Mouse (Mus musculus) left cerebral cortex, postnatal 10 days (tissue): ENCODE measurements around the gene Ccdc88c. TPM values are rescaled to one million over a fixed set of nuclear protein-coding genes. Genes with fewer than 3 reads are reported as not detected.
A peak's percentile ranks its signal among the peaks of the same experiment; 100 is the strongest.

Source experiments
- DNase-seq, 2 experiments: peaks; one replicate each; pipeline ENCODE4 v3.0.0; 2021 to 2022; ENCODE audit warnings: low spot score in 2 of 2, mixed read lengths in 1 of 2; ENCODE audit errors: extremely low spot score in 1 of 2
- intact Hi-C: fragments of 180-260 bp; cut with DNase I; formaldehyde crosslinking; loops from one replicate; pipeline ENCODE4 v1.15.1; 2025
- total RNA-seq, 2 experiments: library from RNA; stranded (reverse); gene quantifications; 2 replicates each; pipeline ENCODE4 v1.2.3; 2021

The Ccdc88c gene
- total RNA-seq, 2 experiments from 2014 or later, result 26.3 TPM

DNA sequence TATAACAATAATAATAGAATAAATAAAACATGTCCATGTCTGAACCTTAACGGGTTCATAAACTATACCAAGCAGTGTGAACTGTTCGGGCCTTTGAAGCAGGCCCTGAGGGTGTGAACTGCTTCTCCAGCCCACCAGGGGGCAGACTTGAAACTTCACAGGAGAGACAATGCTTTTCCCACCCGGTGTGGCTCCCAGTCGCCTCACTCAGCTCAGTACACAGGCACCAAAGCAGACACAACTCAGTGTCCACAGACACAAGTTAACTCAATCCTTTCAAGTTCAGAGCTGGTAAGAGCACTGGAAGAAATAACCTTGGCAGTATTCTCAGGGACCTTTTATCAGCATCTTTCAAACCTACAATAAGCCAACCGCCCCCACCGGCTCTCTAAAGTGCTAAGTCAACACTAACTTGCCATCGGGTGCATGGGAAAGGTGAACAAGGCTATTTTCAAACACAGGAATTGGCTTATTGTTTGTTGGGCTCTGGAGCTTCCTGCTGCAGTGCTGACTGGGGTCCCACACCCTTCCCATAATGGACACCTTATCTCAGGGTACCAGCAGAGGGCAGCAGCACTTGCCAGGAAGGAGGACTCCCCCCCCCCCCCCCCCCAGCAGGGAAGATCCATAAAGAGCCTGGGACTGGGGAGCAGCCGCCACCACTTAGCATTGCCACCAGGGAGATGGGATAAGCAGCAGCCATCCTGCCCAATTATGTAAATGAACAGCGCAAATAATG is 76.5 kb downstream of the Ccdc88c start:
- intact Hi-C loops, result loop anchor here (2.0 kb wide), 1 partner anchor 76 kb away; the partner anchor contains the start of gene Ccdc88c
- DNase-seq, result peak; percentile 59 to 88

GRCm38 (mm10) chr12:100949146-100949545 is 79.7 kb downstream of the Ccdc88c start:
- intact Hi-C loops, result no loop called here

DNA sequence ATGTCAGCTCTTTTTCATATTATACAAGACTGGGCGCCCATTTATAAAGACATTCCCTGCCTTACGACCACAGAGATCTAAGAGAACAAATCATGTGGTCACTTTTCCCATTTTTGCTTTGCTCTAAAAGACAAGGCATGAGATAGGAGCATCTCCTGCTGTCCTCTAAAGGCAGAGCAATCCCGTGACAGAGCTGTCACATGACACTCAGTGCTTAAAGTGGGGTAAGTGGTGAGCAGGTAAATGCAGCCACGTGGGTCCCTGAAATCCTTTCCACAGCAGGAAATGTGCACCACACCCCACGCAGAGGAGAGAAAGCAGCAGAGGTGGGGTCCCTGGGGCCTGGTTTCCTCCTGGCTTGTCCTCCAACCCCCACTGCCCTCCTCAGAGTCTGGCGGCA is 80.8 kb downstream of the Ccdc88c start:
- intact Hi-C loops, result no loop called here
- no peak for DNase-seq

More at GRCm38 (mm10) chr12:100949146-100949545, 79.7 kb downstream of the Ccdc88c start:
- no peak for DNase-seq

DNA sequence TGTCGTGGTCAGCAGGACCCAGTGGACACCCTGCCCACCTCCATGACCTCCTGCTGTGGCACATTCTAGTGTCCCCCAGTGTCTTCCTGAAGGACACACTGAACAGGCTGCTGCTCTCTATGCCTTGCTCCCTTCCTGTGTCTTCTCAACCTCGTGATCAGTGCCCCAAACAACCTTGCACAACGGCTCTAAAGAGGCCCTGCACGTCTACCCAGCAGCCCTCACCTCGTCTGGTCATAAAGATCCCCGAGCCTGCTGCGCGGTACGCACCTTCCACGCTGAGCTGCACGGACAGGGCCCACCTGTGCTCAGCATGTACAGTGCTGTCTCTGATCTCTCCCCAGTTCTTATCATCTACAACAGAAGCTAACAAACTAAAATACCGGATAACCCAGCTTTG is 82.9 kb downstream of the Ccdc88c start:
- DNase-seq, result no peak
- intact Hi-C loops, result no loop called here

DNA sequence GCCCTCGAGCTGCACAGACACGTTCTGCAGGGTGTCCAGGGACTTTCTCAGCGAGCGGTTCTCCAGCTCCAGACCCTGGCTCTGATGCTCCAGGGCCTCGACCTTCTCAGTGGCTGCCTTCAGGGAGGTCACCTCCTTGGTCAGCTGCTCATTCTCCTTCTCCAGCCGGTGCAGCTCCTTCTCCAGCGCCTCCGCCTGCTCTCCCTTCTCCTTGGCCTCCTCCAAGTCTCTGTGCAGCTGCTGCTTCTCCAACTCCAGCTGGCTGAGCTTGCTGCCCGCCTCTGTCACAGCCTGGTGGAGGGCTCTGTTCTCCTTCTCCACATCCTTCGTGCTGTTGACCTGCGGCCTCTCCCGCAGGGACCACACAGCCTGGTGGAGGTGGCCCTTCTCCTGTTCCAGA is 83.4 kb downstream of the Ccdc88c start:
- intact Hi-C loops, result no loop called here
- no peak for DNase-seq

- no peak for DNase-seq
- intact Hi-C loops, result no loop called here
These were observed 83.9 kb downstream of the Ccdc88c start for GRCm38 (mm10) chr12:100944921-100945336.

DNA sequence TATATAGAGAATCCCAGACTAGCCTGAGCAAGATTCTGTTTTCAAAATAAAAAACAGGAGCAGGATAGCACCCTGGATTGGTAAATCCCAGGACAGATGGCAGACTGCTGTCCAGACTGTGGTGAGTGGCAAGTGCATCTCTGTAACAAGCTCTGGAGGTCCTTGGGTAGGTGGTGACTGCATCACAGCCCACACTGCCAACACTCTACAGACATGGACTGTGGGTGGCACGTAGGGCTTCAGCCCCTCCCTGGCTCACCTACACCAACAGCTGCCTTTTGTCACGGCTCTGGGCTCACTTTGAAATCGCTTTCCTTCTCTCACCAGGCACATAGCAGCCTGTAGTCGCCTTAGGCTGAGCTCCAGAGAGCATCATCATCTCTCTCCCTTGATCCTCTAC is 85.7 kb downstream of the Ccdc88c start:
- intact Hi-C loops, result no loop called here
- DNase-seq, result no peak

DNA sequence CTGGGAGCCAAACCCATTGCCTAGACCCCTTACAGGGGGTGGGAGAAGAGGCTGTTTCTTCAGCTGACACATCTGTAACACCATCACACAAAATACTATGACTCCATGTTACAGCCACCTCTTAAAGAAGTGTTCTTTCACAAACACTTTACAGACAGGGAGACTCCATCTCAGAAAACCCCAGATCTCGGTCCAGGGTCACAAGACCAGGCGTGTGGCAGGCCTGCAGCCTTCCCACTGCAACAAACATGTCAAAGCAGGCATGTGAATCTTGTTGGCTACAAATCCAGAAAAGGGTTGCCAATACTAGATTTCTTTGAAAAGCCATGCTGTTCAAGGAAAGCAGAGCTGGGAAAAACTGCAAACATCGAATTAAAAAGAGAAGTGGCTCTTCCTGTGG is 87.5 kb downstream of the Ccdc88c start:
- DNase-seq, result no peak
- intact Hi-C loops, result no loop called here

DNA sequence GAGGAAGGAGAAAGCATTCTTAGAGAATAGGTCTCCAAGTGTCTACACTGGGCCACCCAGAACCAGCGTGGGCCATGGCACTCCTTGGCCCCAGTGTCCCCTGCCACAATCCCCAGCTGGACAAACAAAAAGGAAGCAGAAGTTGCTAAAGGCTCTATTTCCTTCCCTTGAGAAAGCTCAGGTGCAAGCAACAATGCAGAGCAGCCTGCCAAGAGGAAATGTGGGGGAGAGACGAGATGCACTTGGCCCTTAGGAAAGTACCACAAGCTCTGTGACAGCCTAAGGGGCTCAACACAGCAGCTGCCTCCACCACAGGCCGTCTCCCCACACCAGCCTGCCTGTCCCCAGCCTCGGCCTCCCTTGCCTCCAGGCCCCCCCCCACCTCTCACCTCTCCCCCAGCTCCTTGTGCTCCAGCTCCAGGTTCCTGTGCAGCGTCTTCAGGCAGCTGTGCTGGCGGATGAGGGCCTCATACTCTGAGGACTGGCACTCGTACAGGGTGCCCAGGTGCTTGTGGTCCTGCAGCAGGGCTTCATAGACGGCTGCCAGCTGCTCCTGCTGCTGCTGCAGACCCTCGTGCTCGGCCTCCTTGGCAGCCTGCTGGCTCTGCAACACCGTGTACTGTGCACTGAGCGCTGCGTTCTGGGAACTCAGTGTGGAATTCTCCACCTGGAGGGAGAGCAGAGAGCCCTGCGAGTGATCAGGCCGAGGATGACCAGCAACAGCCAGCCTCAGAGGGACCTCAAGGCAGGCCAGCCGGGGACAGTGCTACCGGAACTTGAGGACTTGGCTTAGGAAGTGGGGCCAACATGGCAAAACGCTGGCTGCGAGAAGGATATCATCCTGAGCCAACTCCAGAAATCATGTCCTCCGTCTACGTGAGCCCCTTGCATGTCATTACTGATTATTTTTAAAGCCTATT is 91.2 kb downstream of the Ccdc88c start:
- DNase-seq, result peak in 1 of 2 experiments; percentile 56
- intact Hi-C loops, result no loop called here

DNA sequence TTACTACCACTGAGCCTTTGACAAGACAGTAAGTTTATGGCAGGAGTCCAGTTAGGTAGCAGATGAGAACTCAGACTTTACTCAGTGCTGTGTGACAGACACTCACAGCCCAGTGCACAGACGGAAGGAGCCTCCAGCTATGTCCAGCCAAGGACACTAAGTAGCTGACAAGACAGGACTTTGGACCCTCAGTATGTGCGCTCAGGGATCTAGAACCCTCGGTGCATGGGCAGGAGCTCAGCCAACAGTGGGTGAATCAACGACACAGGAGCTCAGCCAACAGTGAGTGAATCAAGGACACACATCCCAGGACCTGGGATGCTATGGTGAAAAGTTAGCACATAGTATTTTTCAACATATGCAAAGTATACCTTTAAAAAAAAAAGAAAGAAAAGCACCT is 92.1 kb downstream of the Ccdc88c start:
- intact Hi-C loops, result no loop called here
- no peak for DNase-seq

- intact Hi-C loops, result no loop called here
- DNase-seq, result peak; percentile 61 to 76
These were observed 92.7 kb downstream of the Ccdc88c start for GRCm38 (mm10) chr12:100936116-100936515.

DNA sequence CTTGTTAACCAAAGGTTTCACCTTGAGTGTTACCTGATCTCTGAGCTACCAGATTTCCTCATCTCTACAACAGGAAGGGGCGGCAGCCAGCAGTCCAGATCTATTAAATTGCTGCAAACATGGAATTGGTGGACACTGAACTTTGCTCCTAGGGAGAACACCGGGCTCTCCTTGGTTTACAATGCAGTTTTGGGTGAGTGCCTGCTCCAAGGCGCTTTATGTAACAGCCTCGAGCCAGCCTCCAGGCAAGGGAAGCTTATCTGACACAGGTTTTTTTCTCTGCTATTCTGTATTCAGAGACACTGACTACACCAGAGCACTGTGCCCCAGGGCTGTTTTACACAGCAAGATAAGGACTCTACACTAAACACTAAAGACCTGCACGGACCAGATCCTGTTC is 94.1 kb downstream of the Ccdc88c start:
- intact Hi-C loops, result no loop called here
- no peak for DNase-seq

DNA sequence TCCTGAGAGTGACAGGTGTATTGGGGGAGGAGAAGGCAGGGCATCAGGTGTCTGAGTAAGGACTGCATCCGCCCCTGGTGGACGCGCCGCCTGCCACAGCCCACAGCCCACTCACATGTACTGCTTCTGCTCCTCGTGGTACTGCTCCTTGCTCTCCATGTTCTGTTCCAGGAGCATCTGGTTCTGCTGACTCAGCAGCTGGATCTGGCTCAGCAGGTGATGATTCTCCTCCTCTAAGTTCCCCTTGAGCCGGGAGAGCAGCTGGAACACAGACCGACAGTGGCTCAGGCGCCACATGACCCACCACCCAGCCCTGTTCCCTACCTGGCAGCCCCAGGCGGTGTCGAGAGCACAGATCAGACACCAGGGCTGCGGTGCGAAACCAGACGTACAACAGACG is 97.2 kb downstream of the Ccdc88c start:
- intact Hi-C loops, result no loop called here

DNA sequence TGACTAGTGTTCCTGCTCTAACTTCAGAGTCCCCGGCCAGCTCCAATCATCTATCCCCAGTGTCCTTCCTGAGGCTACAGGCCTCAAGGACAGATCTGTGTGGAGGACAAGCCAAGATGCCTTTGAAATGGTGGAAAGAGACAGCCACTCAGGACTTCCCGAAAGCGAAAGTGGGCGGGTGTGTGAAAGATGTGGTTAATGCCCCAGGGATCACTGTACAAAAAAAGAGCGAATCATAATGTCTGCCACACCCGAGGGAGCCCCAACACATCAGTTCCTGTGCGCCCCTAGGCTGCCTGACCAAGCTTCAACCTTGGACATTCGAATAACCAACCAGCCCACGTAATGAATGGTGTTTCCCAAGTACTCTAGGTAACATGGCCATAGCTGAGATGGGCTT is 100.6 kb downstream of the Ccdc88c start:
- no peak for DNase-seq
- intact Hi-C loops, result loop anchor here (10.0 kb wide), 2 partner anchors 343 to 743 kb away; no protein-coding TSS in a partner anchor

More for the DNA sequence above, 97.2 kb downstream of the Ccdc88c start:
- DNase-seq, result no peak

- peak; percentile 49 to 80 for DNase-seq
- intact Hi-C loops, result loop anchor here (2.0 to 10.0 kb wide), 3 partner anchors 77 to 741 kb away; no protein-coding TSS in a partner anchor
These were observed 102.9 kb downstream of the Ccdc88c start for GRCm38 (mm10) chr12:100925644-100926619.

GRCm38 (mm10) chr12:100924646-100925339 is 104.1 kb downstream of the Ccdc88c start:
- DNase-seq, result no peak
- intact Hi-C loops, result loop anchor here (10.0 kb wide), 2 partner anchors 340 to 740 kb away; no protein-coding TSS in a partner anchor

DNA sequence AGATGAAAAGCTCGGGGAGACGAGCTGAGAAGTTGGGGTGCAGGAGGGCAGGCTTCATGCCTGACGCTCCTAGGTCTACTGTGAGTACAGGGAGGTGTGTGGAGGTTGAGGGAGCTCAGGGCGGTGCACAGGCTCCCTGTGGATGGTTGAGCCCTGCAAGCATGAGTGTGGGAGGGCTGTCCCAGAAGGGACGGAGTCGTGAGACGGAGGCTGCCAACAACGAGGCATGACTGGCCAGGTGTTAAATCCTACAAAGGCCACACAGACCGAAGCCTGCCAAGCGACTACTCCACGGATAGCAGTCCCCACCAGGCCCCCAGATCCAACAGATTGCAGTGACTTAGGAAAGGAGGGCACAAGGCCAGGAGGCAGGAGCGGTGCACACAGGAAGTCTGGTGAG is 118.1 kb downstream of the Ccdc88c start:
- intact Hi-C loops, result no loop called here
- peak in 1 of 2 experiments; percentile 35 for DNase-seq

GRCm38 (mm10) chr12:100909765-100910164 is 119.1 kb downstream of the Ccdc88c start:
- intact Hi-C loops, result no loop called here

More at GRCm38 (mm10) chr12:100909765-100910164, 119.1 kb downstream of the Ccdc88c start:
- no peak for DNase-seq
